ENCODE assay signal across 40 mouse cellular contexts in genomic region chr5:113379416-113379815, GRCm38 (mm10). TPM values are rescaled to one million over a fixed set of nuclear protein-coding genes. Genes with fewer than 3 reads are reported as not detected.
"Had no signal": no experiment of that assay in that cellular context is flagged by ENCODE, and none has a peak within 500 bp of the region (broad histone marks: within the 10 kb centered on the region; RNA-seq: fewer than 3 reads in every experiment).

No protein-coding gene starts in this region.

- H3K4me1 ChIP-seq: heart, embryonic 10.5 days; heart, embryonic 12.5 days; intestine, embryonic 15.5 days; liver, embryonic 12.5 days had no signal

- H3K9me3 ChIP-seq: heart, embryonic 10.5 days; intestine, embryonic 15.5 days; limb, embryonic 13.5 days; limb, embryonic 15.5 days; liver, embryonic 12.5 days had no signal

- H3K27me3 ChIP-seq: intestine, embryonic 15.5 days; kidney, embryonic 15.5 days; limb, embryonic 15.5 days; liver, embryonic 12.5 days had no signal

- H3K9ac ChIP-seq: heart, embryonic 12.5 days; intestine, embryonic 15.5 days; kidney, embryonic 15.5 days; limb, embryonic 13.5 days; limb, embryonic 15.5 days; liver, embryonic 12.5 days; liver, embryonic 14.5 days had no signal

- H3K4me2 ChIP-seq: heart, embryonic 12.5 days; intestine, embryonic 15.5 days; kidney, embryonic 15.5 days; limb, embryonic 13.5 days; limb, embryonic 15.5 days; liver, embryonic 12.5 days had no signal

- DNase-seq: gastrocnemius, postnatal 14 days; heart, adult 18-20 months; heart, postnatal 10 days; heart, postnatal 4 days; kidney, adult 2 months; kidney, adult 9 months; kidney, postnatal 14 days; kidney, postnatal 36 days; layer of hippocampus, postnatal 36 days; left cerebral cortex, postnatal 4 days had no signal

- H3K36me3 ChIP-seq: heart, embryonic 10.5 days; heart, embryonic 12.5 days; intestine, embryonic 15.5 days; kidney, embryonic 15.5 days; limb, embryonic 13.5 days; limb, embryonic 15.5 days; liver, embryonic 12.5 days had no signal

- H3K27ac ChIP-seq: heart, embryonic 10.5 days; intestine, embryonic 15.5 days; kidney, embryonic 15.5 days; kidney, postnatal 0 days; layer of hippocampus, adult 2 months; limb, embryonic 13.5 days; limb, embryonic 15.5 days; liver, embryonic 12.5 days; liver, embryonic 14.5 days had no signal

- ATAC-seq: hindbrain, embryonic 16.5 days; inflammation-experienced regulatory T-cells, adult 6 months; intestine, embryonic 15.5 days; intestine, postnatal 0 days; liver, embryonic 12.5 days had no signal

- H3K4me3 ChIP-seq: heart, embryonic 10.5 days; heart, embryonic 12.5 days; intestine, embryonic 15.5 days; kidney, embryonic 15.5 days; layer of hippocampus, adult 2 months; limb, embryonic 13.5 days; limb, embryonic 15.5 days; liver, embryonic 12.5 days had no signal

RNA-seq across cellular contexts. Expression of gene Aym1, which starts 22.3 kb away (rescaled TPM):
- total RNA-seq: gastrocnemius, adult 18-20 months; gastrocnemius, adult 8-10 months; gastrocnemius, postnatal 14 days; gastrocnemius, postnatal 4 days; granulocyte monocyte progenitor cell, adult 5-6 weeks; heart, adult 18-20 months; heart, adult 8-10 months; heart, postnatal 10 days; heart, postnatal 25 days; heart, postnatal 4 days; layer of hippocampus, adult 2 months; layer of hippocampus, postnatal 14 days; layer of hippocampus, postnatal 36 days; left cerebral cortex, adult 18-20 months; left cerebral cortex, adult 8-10 months; left cerebral cortex, postnatal 10 days; left cerebral cortex, postnatal 25 days; left cerebral cortex, postnatal 4 days; liver, adult 2 months had no signal
- polyA plus RNA-seq: heart, embryonic 10.5 days; heart, embryonic 12.5 days; heart, embryonic 14.5 days; heart, embryonic 16.5 days; hindbrain, embryonic 11.5 days; hindbrain, embryonic 16.5 days; inflammation-experienced regulatory T-cells, adult 6 months; intestine, embryonic 15.5 days; intestine, postnatal 0 days; kidney, adult 2 months; kidney, embryonic 15.5 days; kidney, postnatal 0 days; large intestine, adult 2 months; limb, embryonic 11.5 days; limb, embryonic 13.5 days; limb, embryonic 15.5 days; liver, adult 2 months; liver, embryonic 12.5 days; liver, embryonic 14.5 days had no signal
